Comparison of ENCODE assay signal across 30 mouse cellular contexts in genomic region chr3:42589516-42589915, GRCm38 (mm10).
A peak's percentile ranks its signal among the peaks of the same experiment; 100 is the strongest.
DNase-seq lines count a peak whose midpoint lies in the region; ATAC-seq and TF ChIP-seq lines count a peak whose summit lies in the region.
"Had no signal": no experiment of that assay in that cellular context is flagged by ENCODE, and none has a peak within 500 bp of the region (broad histone marks: within the 10 kb centered on the region; RNA-seq: fewer than 3 reads in every experiment).

No protein-coding gene starts in this region.

- 75% methylated on average over 2 of the region's 2 CpGs for WGBS in forebrain, embryonic 14.5 days

- no peak overlapping the region for H3K9ac ChIP-seq in forebrain, embryonic 14.5 days (ENCODE audit: low read length)
- H3K9ac ChIP-seq: embryonic facial prominence, embryonic 12.5 days; forebrain, embryonic 12.5 days; heart, embryonic 12.5 days; heart, embryonic 15.5 days; hindbrain, embryonic 13.5 days; intestine, embryonic 15.5 days had no signal

- DNase-seq in adrenal gland, postnatal 10 days: peak; percentile 5
- DNase-seq in adrenal gland, adult 8-10 months: no peak
- peak; percentile 63 for DNase-seq in 3T3-L1 (ENCODE audit: low read depth, low spot score)
- DNase-seq in Muller cell, postnatal 12 days (ENCODE audit: inconsistent ontology term): peak; percentile 7
- DNase-seq in right cerebral cortex, postnatal 14 days: no peak
- no peak for DNase-seq in forebrain, embryonic 14.5 days (ENCODE audit: low spot score)
- DNase-seq: adrenal gland, adult 2 months; adrenal gland, postnatal 36 days; B cell, adult 2 months; cerebellum, adult 11 months; cerebellum, adult 2 months; cerebellum, postnatal 14 days; gastrocnemius, postnatal 25 days; heart, adult 18-20 months; heart, postnatal 10 days; heart, postnatal 36 days; kidney, adult 11 months had no signal

- no peak overlapping the region for H3K4me3 ChIP-seq in myocyte
- H3K4me3 ChIP-seq in forebrain, embryonic 14.5 days (ENCODE audit: low read depth, low read length): no peak overlapping the region
- H3K4me3 ChIP-seq: embryonic facial prominence, embryonic 12.5 days; erythroblast, embryonic 14.5 days; forebrain, embryonic 12.5 days; heart, embryonic 12.5 days; heart, embryonic 15.5 days; hindbrain, embryonic 10.5 days; hindbrain, embryonic 13.5 days; intestine, embryonic 15.5 days had no signal

- peak overlapping the region; percentile 21 for H3K4me2 ChIP-seq in myocyte (ENCODE audit: low read depth)
- H3K4me2 ChIP-seq in forebrain, embryonic 14.5 days (ENCODE audit: low read length): no peak overlapping the region
- H3K4me2 ChIP-seq: embryonic facial prominence, embryonic 12.5 days; forebrain, embryonic 12.5 days; heart, embryonic 12.5 days; heart, embryonic 15.5 days; hindbrain, embryonic 13.5 days; intestine, embryonic 15.5 days had no signal

- H3K79me2 ChIP-seq in myocyte (ENCODE audit: control insufficient read depth, insufficient read depth): no peaks in the 10 kb centered on the region

- no peak overlapping the region for H3ac ChIP-seq in myocyte (ENCODE audit: control insufficient read depth, insufficient read length)

- no peaks in the 10 kb centered on the region for H3K4me1 ChIP-seq in forebrain, embryonic 14.5 days (ENCODE audit: control insufficient read depth, insufficient read depth, low read length)
- H3K4me1 ChIP-seq: embryonic facial prominence, embryonic 12.5 days; forebrain, embryonic 12.5 days; heart, embryonic 12.5 days; heart, embryonic 15.5 days; hindbrain, embryonic 13.5 days; intestine, embryonic 15.5 days had no signal

- H3K27ac ChIP-seq in forebrain, embryonic 14.5 days (ENCODE audit: low read depth, low read length): no peak overlapping the region
- H3K27ac ChIP-seq: embryonic facial prominence, embryonic 12.5 days; forebrain, embryonic 12.5 days; heart, embryonic 15.5 days; hindbrain, embryonic 10.5 days; hindbrain, embryonic 13.5 days; intestine, embryonic 15.5 days had no signal

- H3K36me3 ChIP-seq in myocyte (ENCODE audit: control insufficient read depth, insufficient read depth): no peaks in the 10 kb centered on the region
- no peaks in the 10 kb centered on the region for H3K36me3 ChIP-seq in forebrain, embryonic 14.5 days (ENCODE audit: control insufficient read depth, insufficient read depth, low read length)
- H3K36me3 ChIP-seq: embryonic facial prominence, embryonic 12.5 days; forebrain, embryonic 12.5 days; heart, embryonic 12.5 days; heart, embryonic 15.5 days; hindbrain, embryonic 10.5 days; hindbrain, embryonic 13.5 days; intestine, embryonic 15.5 days had no signal

- no peaks in the 10 kb centered on the region for H3K27me3 ChIP-seq in myocyte (ENCODE audit: control insufficient read depth, insufficient read depth, insufficient read length)
- no peaks in the 10 kb centered on the region for H3K27me3 ChIP-seq in forebrain, embryonic 14.5 days (replicated peaks; ENCODE audit: control insufficient read depth, insufficient read depth, low read length)
- H3K27me3 ChIP-seq: embryonic facial prominence, embryonic 12.5 days; forebrain, embryonic 12.5 days; heart, embryonic 12.5 days; heart, embryonic 15.5 days; hindbrain, embryonic 13.5 days; intestine, embryonic 15.5 days; Patski had no signal

- no peaks in the 10 kb centered on the region for H3K9me3 ChIP-seq in forebrain, embryonic 14.5 days (replicated peaks; ENCODE audit: control insufficient read depth, low read length)
- H3K9me3 ChIP-seq: embryonic facial prominence, embryonic 12.5 days; forebrain, embryonic 12.5 days; heart, embryonic 12.5 days; heart, embryonic 15.5 days; hindbrain, embryonic 10.5 days; hindbrain, embryonic 13.5 days; intestine, embryonic 15.5 days had no signal

- TF ChIP-seq POLR2A in myocyte (IDR thresholded peaks at IDR 0.05; ENCODE audit: insufficient read length, low read depth): no peak

- no peak for ATAC-seq in forebrain, embryonic 14.5 days
- ATAC-seq: CD4-positive, CD25-positive, alpha-beta regulatory T cell, adult 4 months; forebrain, embryonic 16.5 days; hindbrain, embryonic 16.5 days; intestine, embryonic 15.5 days; Patski had no signal

TF ChIP-seq in myocyte, 11 proteins besides CTCF, POLR2A, EP300 and RAD21:
- TF ChIP-seq TCF12 (IDR thresholded peaks at IDR 0.05; ENCODE audit: insufficient read depth, poor library complexity, severe bottlenecking): no peak
- TF ChIP-seq CEBPB (IDR thresholded peaks at IDR 0.05; ENCODE audit: insufficient read depth, poor library complexity, severe bottlenecking): 0 out of 2 replicates have a peak, but pooled peaks have one; percentile 33

Comparison
In these comparisons a context has a peak if more than half of its experiments do, and no peak if none do; other contexts are left out.
1. DNase-seq: peak in adrenal gland, postnatal 10 days (single experiment), 3T3-L1 (single experiment) and Muller cell, postnatal 12 days (single experiment); none in adrenal gland, adult 8-10 months (single experiment), right cerebral cortex, postnatal 14 days (single experiment) and forebrain, embryonic 14.5 days (single experiment).